In genomic region chr16:49834130-49834693, GRCm38 (mm10) we compare ENCODE assay signal across 23 mouse cellular contexts. TPM values are rescaled to one million over a fixed set of nuclear protein-coding genes. Genes with fewer than 3 reads are reported as not detected.
DNase-seq lines count a peak whose midpoint lies in the region; ATAC-seq and TF ChIP-seq lines count a peak whose summit lies in the region.
"Had no signal": no experiment of that assay in that cellular context is flagged by ENCODE, and none has a peak within 500 bp of the region (broad histone marks: within the 10 kb centered on the region; RNA-seq: fewer than 3 reads in every experiment).

No protein-coding gene starts in this region.

- H3K9me3 ChIP-seq in forebrain, embryonic 13.5 days (replicated peaks), result no peaks in the 10 kb centered on the region
- H3K9me3 ChIP-seq in forebrain, embryonic 10.5 days, result no peaks in the 10 kb centered on the region
- no peaks in the 10 kb centered on the region for H3K9me3 ChIP-seq in midbrain, embryonic 14.5 days (ENCODE audit: control insufficient read depth, low read length)
- H3K9me3 ChIP-seq in midbrain, postnatal 0 days (ENCODE audit: low read length), result no peaks in the 10 kb centered on the region
- no peaks in the 10 kb centered on the region for H3K9me3 ChIP-seq in liver, embryonic 14.5 days (ENCODE audit: control insufficient read depth, low read length)
- H3K9me3 ChIP-seq: embryonic facial prominence, embryonic 10.5 days; hindbrain, embryonic 15.5 days; limb, embryonic 10.5 days; neural tube, embryonic 12.5 days had no signal

- no peak overlapping the region for H3K27ac ChIP-seq in forebrain, embryonic 13.5 days
- H3K27ac ChIP-seq in forebrain, embryonic 10.5 days, result no peak overlapping the region
- H3K27ac ChIP-seq in midbrain, embryonic 14.5 days (replicated peaks; ENCODE audit: low read depth, low read length), result 0 out of 2 replicates have a peak overlapping the region, but pooled peaks have one; percentile 49
- no peak overlapping the region for H3K27ac ChIP-seq in midbrain, postnatal 0 days (ENCODE audit: low read depth, low read length)
- peak overlapping the region; percentile 61 for H3K27ac ChIP-seq in liver, embryonic 14.5 days
- H3K27ac ChIP-seq: embryonic facial prominence, embryonic 10.5 days; hindbrain, embryonic 15.5 days; left cerebral cortex, adult 2 months; limb, embryonic 10.5 days; macrophage; neural tube, embryonic 12.5 days had no signal

- H3K36me3 ChIP-seq in forebrain, embryonic 13.5 days (ENCODE audit: poor library complexity, severe bottlenecking), result no peaks in the 10 kb centered on the region
- no peaks in the 10 kb centered on the region for H3K36me3 ChIP-seq in forebrain, embryonic 10.5 days (replicated peaks)
- no peaks in the 10 kb centered on the region for H3K36me3 ChIP-seq in midbrain, embryonic 14.5 days (ENCODE audit: control insufficient read depth, insufficient read depth, low read length)
- no peaks in the 10 kb centered on the region for H3K36me3 ChIP-seq in midbrain, postnatal 0 days (ENCODE audit: insufficient read depth, low read length)
- no peaks in the 10 kb centered on the region for H3K36me3 ChIP-seq in liver, embryonic 14.5 days (replicated peaks; ENCODE audit: control insufficient read depth, insufficient read depth, low read depth)
- H3K36me3 ChIP-seq: embryonic facial prominence, embryonic 10.5 days; hindbrain, embryonic 15.5 days; limb, embryonic 10.5 days; neural tube, embryonic 12.5 days had no signal

- no peak overlapping the region for H3K4me3 ChIP-seq in forebrain, embryonic 13.5 days
- no peak overlapping the region for H3K4me3 ChIP-seq in forebrain, embryonic 10.5 days
- no peak overlapping the region for H3K4me3 ChIP-seq in midbrain, embryonic 14.5 days (replicated peaks; ENCODE audit: low read depth, low read length)
- no peak overlapping the region for H3K4me3 ChIP-seq in midbrain, postnatal 0 days (ENCODE audit: low read depth, low read length)
- no peak overlapping the region for H3K4me3 ChIP-seq in liver, embryonic 14.5 days (ENCODE audit: insufficient read depth in 1 of 2, low read depth in 2 of 2, low read length in 2 of 2)
- H3K4me3 ChIP-seq: embryonic facial prominence, embryonic 10.5 days; hindbrain, embryonic 15.5 days; left cerebral cortex, adult 2 months; limb, embryonic 10.5 days; neural tube, embryonic 12.5 days had no signal

- DNase-seq in forebrain, embryonic 10.5 days (ENCODE audit: extremely low spot score, low spot score), result no peak
- peak; percentile 18 for DNase-seq in midbrain, embryonic 14.5 days
- no peak for DNase-seq in midbrain, postnatal 0 days (ENCODE audit: low spot score)
- no peak for DNase-seq in liver, embryonic 14.5 days (ENCODE audit: low read depth in 3 of 3, low spot score in 3 of 3)
- DNase-seq in right cerebral cortex, postnatal 10 days (ENCODE audit: low spot score in 2 of 2), result no peak
- DNase-seq: adrenal gland, postnatal 10 days; cerebellum, adult 18-20 months; cerebellum, postnatal 36 days; kidney, adult 11 months; kidney, postnatal 10 days; right cerebral cortex, postnatal 14 days had no signal

- H3K9ac ChIP-seq in forebrain, embryonic 13.5 days, result no peak overlapping the region
- no peak overlapping the region for H3K9ac ChIP-seq in midbrain, embryonic 14.5 days (replicated peaks; ENCODE audit: low read length)
- no peak overlapping the region for H3K9ac ChIP-seq in midbrain, postnatal 0 days (replicated peaks; ENCODE audit: low read length, poor library complexity, severe bottlenecking)
- H3K9ac ChIP-seq in liver, embryonic 14.5 days (replicated peaks), result peak overlapping the region; percentile 45
- H3K9ac ChIP-seq: hindbrain, embryonic 15.5 days; neural tube, embryonic 12.5 days had no signal

- H3K27me3 ChIP-seq in forebrain, embryonic 13.5 days, result no peaks in the 10 kb centered on the region
- no peaks in the 10 kb centered on the region for H3K27me3 ChIP-seq in forebrain, embryonic 10.5 days (ENCODE audit: poor library complexity, severe bottlenecking)
- no peaks in the 10 kb centered on the region for H3K27me3 ChIP-seq in midbrain, embryonic 14.5 days (ENCODE audit: control insufficient read depth, insufficient read depth, low read length)
- H3K27me3 ChIP-seq in midbrain, postnatal 0 days (ENCODE audit: insufficient read depth, low read length), result no peaks in the 10 kb centered on the region
- no peaks in the 10 kb centered on the region for H3K27me3 ChIP-seq in liver, embryonic 14.5 days (ENCODE audit: control insufficient read depth, insufficient read depth, low read length)
- H3K27me3 ChIP-seq: hindbrain, embryonic 15.5 days; neural tube, embryonic 12.5 days had no signal

- peak; percentile 61; the same call in 1 of the 2 replicates for ATAC-seq in forebrain, embryonic 13.5 days
- no peak for ATAC-seq in midbrain, embryonic 14.5 days (ENCODE audit: low FRiP score, low TSS enrichment)
- ATAC-seq in midbrain, postnatal 0 days (ENCODE audit: low FRiP score), result no peak
- ATAC-seq in liver, embryonic 14.5 days (ENCODE audit: insufficient read depth), result no peak
- peak; percentile 20 for ATAC-seq in megakaryocyte progenitor cell, adult 5-6 weeks (replicated peaks; ENCODE audit: poor library complexity)
- no peak for ATAC-seq in activated CD4-positive, CD25-positive, alpha-beta regulatory T cell, adult 4 months
- ATAC-seq: CD4-positive, CD25-positive, alpha-beta regulatory T cell, adult 4 months; midbrain, embryonic 16.5 days had no signal

- H3K4me2 ChIP-seq in forebrain, embryonic 13.5 days, result no peak overlapping the region
- no peak overlapping the region for H3K4me2 ChIP-seq in midbrain, embryonic 14.5 days (ENCODE audit: low read length)
- H3K4me2 ChIP-seq in midbrain, postnatal 0 days (ENCODE audit: low read depth, low read length, poor library complexity, severe bottlenecking), result no peak overlapping the region
- no peak overlapping the region for H3K4me2 ChIP-seq in liver, embryonic 14.5 days (ENCODE audit: low read depth)
- H3K4me2 ChIP-seq: heart, embryonic 11.5 days; hindbrain, embryonic 15.5 days; neural tube, embryonic 12.5 days had no signal

- TF ChIP-seq CTCF in midbrain, postnatal 0 days (IDR thresholded peaks at IDR 0.05), result no peak
- no peak for TF ChIP-seq CTCF in liver, embryonic 14.5 days (IDR thresholded peaks at IDR 0.05; ENCODE audit: low read depth)

- WGBS in forebrain, embryonic 13.5 days, result 59% methylated on average over 4 of the region's 4 CpGs
- WGBS in forebrain, embryonic 10.5 days, result 72% methylated on average over 4 of the region's 4 CpGs
- WGBS in midbrain, embryonic 14.5 days, result 60% methylated on average over 4 of the region's 4 CpGs
- 40% methylated on average over 4 of the region's 4 CpGs for WGBS in midbrain, postnatal 0 days
- WGBS in liver, embryonic 14.5 days (ENCODE audit: insufficient replicate concordance), result 8% methylated on average over 4 of the region's 4 CpGs

- 0 out of 2 replicates have a peak, but pooled peaks cover 3% of the 10 kb centered on the region for H3K4me1 ChIP-seq in forebrain, embryonic 13.5 days
- H3K4me1 ChIP-seq in forebrain, embryonic 10.5 days, result no peaks in the 10 kb centered on the region
- no peaks in the 10 kb centered on the region for H3K4me1 ChIP-seq in midbrain, embryonic 14.5 days (ENCODE audit: control insufficient read depth, insufficient read depth, low read length)
- no peaks in the 10 kb centered on the region for H3K4me1 ChIP-seq in midbrain, postnatal 0 days (ENCODE audit: insufficient read depth, low read length)
- peaks cover 29 to 31% of the 10 kb centered on the region in 2 experiments for H3K4me1 ChIP-seq in liver, embryonic 14.5 days (replicated peaks; ENCODE audit: control insufficient read depth in 2 of 2, insufficient read depth in 2 of 2, low read length in 1 of 2)
- H3K4me1 ChIP-seq: hindbrain, embryonic 15.5 days; limb, embryonic 10.5 days; neural tube, embryonic 12.5 days had no signal

- no peak for TF ChIP-seq EP300 in liver, embryonic 14.5 days (IDR thresholded peaks at IDR 0.05; ENCODE audit: low read depth)

RNA-seq across cellular contexts. Expression of gene Cd47, which starts 33.9 kb away (rescaled TPM):
- polyA plus RNA-seq in forebrain, embryonic 13.5 days (2015; fragmentation: Nextera tagmentation; extraction: Ambion mirVana), result 72.9 and 80.4 TPM in 2 replicates
- polyA plus RNA-seq in forebrain, embryonic 10.5 days (2016; fragmentation: Nextera tagmentation; extraction: Ambion mirVana), result 31.9 and 32.8 TPM in 2 replicates
- 133 and 137 TPM in 2 replicates for polyA plus RNA-seq in midbrain, embryonic 14.5 days (2014; fragmentation: Nextera tagmentation; extraction: Ambion mirVana)
- 30.5 and 53.5 TPM in 2 replicates for total RNA-seq in midbrain, postnatal 0 days (2014; rRNA removed)
- 163 and 185 TPM in 2 replicates for polyA plus RNA-seq in midbrain, postnatal 0 days (2015; fragmentation: Nextera tagmentation; extraction: Ambion mirVana)
- polyA plus RNA-seq in liver, embryonic 14.5 days (2012; rRNA removed), result 54.3 and 82.5 TPM in 2 replicates
- 331 and 345 TPM in 2 replicates for polyA plus RNA-seq in liver, embryonic 14.5 days (2014; fragmentation: Nextera tagmentation; extraction: Ambion mirVana)
- 435 and 460 TPM in 2 replicates for total RNA-seq in megakaryocyte progenitor cell, adult 5-6 weeks (2015)
- 188 and 213 TPM in 2 replicates for total RNA-seq in megakaryocyte progenitor cell, adult 5-6 weeks (2017)
- 100 to 1,000 TPM; 296 to 343 TPM for polyA plus RNA-seq in activated CD4-positive, CD25-positive, alpha-beta regulatory T cell, adult 4 months (2017; shearing (Covaris generic))

Comparison
In these comparisons a context has a peak if more than half of its experiments do, and no peak if none do; other contexts are left out.
1. H3K27ac ChIP-seq: peak in midbrain, embryonic 14.5 days (single experiment) and liver, embryonic 14.5 days (single experiment); none in forebrain, embryonic 13.5 days (single experiment), forebrain, embryonic 10.5 days (single experiment) and midbrain, postnatal 0 days (single experiment).
2. ATAC-seq: peak in forebrain, embryonic 13.5 days (single experiment) and megakaryocyte progenitor cell, adult 5-6 weeks (single experiment); none in midbrain, embryonic 14.5 days (single experiment), midbrain, postnatal 0 days (single experiment), liver, embryonic 14.5 days (single experiment) and activated CD4-positive, CD25-positive, alpha-beta regulatory T cell, adult 4 months (single experiment).